Mouse (Mus musculus) hindlimb bud, embryonic 11.5 days (tissue): ENCODE measurements around the gene Ccdc88b.

ENCODE experiments used
- DNase-seq: peaks from one replicate; pipeline ENCODE4 v3.0.0-alpha.2; 2012; ENCODE audit warnings: low read depth, low spot score; ENCODE audit errors: extremely low spot score

The Ccdc88b gene

DNA sequence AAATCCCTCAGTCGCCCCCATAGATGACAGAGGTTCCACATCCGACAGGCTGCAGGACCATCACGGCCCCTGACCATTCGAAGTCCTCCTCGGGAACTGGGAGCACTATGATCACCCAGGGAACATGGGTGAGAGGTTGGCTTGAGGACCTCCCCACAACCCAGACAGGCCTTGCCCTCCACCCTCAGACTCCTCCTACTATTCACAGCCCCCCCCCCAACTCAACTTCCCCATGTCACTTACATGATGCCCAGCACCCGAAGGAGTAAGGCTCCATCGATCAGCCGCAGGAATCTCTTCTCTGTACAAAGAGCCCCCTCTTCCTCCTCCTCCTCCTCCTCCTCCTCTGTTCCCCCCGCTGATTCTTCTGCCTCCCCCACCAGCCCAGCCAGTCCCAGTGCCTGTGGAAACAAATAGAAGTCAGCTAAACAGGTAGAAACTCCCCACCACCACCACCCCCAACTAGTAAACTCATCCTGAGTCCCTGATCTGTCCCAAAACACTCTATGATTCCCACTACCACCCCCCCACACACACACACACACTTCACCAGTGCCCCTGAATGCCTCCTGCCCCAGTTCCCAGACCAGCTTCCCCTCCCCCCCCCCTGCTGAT lies 513 bp downstream of the Ccdc88b start:
- DNase-seq, result no peak

GRCm38 (mm10) chr19:6857003-6857360 lies 1.0 kb downstream of the Ccdc88b start:
- DNase-seq, result no peak

DNA sequence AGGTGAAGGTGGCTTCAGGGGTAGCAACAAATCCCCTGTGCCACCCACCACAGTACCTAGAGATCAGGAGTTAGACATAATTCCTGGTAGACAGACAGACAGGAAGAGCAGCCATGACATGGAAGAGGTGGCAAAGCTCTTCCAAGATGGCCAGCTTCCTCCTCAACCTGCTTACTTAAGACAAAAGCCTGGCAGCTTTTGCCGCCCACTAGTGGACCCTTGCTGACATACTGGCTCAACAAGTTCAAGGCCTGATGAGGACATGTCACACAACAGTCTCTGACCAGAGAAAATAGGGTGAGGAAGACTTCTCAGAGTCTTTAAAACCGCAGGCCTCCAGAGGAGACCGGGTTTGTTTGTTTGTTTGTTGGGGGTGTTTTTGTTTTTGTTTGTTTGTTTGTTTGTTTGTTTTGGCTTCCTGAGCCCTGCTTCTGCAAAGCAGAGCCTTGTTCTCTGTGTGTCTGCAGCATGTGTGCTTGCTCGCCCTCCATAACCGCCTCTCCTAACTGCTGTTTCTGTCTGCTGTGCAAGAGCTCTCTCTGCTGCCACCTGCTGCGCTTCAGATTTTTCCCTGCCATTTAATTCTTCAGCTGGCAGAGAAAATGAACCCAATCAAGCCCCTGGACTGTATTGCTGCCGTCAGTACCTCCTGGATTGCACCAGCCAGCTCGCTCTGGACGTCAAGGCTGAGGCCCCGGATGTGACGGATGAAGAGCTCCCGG lies 1.6 kb downstream of the Ccdc88b start:
- no peak for DNase-seq

DNA sequence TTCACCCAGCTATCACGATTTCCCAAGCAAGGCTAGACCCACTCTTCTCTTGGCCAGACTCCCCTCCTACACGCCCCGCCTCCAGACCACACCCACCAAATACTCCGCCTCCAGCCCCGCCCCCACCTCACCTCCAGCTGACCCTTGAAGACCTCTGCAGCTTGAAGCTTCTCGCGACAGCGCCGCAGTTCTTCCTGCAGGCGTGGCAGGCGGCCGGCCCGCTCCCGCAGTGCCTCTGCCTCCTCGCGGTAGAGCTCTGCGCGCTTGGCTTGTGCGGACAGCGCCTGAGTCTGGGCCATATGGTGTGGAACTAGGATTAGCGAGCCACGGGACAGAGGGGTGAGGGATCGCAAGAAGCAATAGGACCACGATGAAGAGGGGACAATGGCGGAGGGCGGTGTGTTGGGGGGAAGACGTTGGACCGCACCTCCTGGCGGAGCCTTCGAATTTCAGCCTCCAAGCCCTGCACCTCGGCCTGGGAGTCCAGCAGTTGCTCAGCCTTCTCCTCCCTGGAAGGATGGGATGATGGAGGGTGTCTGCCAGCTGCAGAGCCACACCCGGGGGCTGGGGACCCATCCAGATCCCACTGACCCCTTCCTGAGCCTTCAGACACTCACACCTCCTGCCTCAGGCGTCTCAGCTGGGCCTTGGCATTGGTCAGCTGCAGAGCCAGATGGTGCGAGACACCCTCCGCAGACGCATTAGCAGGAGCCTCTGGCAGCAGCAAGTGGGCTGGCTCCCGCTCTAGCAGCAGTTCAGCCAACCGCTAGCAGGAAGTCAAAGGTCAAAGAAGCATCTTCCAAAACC lies 2.6 kb downstream of the Ccdc88b start:
- DNase-seq, result no peak

DNA sequence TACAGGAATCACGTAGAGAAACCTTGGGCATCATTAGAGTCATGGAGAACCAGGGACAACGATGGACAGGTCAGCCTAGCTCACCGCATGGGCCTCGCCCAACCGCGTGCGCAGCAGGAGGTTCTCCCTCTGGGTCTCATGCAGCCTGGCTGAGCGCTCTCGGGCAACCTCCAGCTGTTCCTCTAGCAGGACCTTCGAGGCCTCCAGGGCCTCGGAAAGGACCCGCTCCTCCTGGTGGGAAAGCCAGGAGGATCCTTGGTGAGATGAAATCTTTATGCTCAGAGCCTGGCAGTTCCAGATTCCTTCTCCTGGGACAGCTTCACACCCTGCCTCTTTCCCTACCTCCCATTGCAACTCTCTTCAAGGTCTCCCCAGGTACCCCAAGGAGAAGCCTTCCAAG lies 3.4 kb downstream of the Ccdc88b start:
- DNase-seq, result no peak

GRCm38 (mm10) chr19:6853903-6854302 lies 4.1 kb downstream of the Ccdc88b start:
- no peak for DNase-seq

DNA sequence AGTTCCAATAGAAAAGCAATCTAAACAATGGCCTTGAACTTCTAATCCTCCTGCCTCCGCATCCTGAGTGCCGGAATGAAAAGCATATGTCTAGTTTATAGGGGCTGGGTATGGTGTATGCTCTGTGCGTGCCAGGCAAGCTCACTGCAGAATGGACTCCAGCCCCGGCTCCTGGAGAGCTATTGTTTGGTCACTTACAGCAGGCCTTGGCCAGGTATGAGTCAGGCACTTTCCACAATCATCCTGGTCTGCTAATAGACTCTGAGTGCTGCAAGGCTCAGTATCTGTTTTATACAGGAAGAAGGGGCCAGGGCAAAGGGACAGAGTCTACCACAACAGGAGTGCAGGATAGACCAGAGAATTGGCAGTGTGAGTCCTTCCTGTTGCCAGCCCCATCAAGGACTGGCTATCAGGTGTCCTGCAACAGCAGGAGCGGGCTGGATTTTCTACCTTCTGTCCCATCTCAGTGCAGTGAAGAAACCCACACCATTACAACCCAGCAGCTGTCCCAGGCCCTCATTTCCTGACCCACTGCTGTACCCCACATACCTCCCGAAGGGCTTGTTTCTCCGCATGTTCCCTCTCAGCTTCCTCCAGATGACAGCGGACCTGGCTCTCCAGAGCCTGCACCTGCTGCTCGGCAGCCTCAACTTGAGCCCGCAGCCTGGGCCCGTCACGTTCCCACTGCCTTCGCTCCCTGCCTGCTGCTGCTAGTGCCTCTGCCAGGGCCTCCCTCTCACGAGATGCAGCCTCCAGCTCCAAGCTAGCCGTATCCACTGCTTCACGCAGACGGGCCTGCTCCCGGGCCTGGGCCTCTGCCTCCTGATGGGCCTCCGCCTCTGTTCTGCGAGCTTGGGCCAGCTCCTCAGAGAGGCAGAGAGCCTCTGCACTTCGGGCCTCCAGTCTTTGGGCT lies 5.4 kb downstream of the Ccdc88b start:
- DNase-seq, result no peak

DNA sequence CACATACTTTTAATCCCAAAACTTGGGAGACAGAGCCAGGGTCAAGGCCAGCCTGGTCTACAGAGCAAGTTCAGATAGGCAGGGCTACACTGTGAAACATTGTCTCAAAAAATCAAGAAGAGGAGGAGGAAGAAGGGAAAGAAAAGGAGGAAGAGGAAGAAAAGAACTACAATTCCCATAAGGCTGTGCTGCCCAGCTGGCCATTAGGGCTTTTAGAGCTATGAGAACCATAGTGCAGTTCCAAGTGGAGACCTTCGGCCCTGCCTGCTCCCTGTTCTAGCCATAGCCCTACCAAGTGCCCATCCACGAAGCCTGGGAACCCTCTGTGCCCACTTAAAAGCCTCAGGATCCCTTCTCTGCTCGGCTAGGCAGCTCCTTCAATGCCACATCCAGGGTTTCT lies 6.5 kb downstream of the Ccdc88b start:
- no peak for DNase-seq

- no peak for DNase-seq
Observed at GRCm38 (mm10) chr19:6849506-6850068, 8.4 kb downstream of the Ccdc88b start.

DNA sequence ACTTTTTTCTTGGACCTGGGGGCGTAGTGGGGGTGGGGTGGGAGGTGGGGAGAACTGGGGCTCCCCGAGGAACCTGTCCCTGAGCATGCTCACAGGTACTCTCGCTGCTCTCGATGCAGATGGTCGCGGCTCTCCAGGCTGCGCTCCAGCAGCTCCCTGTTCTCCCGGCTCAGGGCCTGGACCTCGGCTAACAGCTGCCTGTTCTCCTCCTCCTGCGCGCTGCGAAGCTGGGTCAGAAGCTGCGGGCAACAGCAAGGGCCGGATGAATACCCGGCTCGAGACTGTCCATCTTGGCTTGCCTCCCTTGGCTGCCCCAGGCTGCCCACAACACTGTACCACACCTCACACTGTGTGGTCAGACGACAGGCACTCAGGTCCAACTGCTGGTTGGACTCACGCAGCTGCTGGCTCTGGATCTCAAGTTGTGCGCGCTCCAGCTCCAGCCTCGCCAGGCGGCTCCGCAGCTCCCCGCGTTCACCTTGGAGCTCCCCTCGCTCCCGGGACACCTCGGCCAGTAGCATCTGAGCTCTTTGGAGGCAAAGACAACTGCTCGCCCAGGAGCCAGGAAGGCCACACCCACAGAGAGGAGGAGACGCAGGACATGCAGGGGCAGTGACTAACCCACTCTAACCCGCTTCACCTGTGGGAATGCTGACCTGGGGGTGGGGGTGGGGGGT lies 10.0 kb downstream of the Ccdc88b start:
- DNase-seq, result no peak

DNA sequence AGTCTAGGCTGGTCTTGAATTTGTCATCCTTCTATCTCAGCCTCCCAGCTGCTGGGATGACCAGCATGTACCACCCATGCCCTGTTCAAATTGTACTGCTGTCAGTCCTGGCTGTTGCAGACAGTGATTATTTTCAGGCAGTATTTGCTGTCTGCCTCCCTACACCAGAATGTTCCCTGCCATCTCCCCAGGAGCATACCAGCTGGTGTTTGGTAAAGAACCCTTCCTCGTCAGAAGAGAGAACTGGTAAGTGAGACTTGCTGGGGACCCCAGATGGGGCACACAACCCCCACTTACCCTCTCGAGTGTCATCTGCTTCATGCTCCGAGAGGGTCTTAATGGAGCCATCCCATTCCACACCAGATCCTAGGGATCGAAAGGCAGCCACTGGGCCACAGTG lies 12.0 kb downstream of the Ccdc88b start:
- DNase-seq, result no peak

GRCm38 (mm10) chr19:6842353-6842752 lies 15.7 kb downstream of the Ccdc88b start:
- DNase-seq, result no peak

DNA sequence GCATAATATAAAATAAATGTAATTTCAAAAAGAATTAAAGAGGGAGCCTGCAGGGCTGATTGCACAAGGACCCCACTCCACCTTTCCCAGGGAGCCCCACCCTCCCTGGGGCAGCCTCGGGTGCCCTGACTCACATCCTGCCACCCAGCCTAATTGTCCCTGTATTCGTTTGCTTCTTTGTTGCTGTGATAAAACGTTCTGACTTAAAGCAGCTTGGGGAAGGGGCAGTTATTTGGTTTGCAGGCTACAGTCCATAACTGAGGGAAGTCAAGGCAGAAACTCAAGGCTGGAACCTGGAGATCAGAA lies 16.8 kb downstream of the Ccdc88b start:
- no peak for DNase-seq

- no peak for DNase-seq
Observed at GRCm38 (mm10) chr19:6840475-6841291, 17.3 kb downstream of the Ccdc88b start, which contains the start of gene Rps6ka4. Gene Rps6ka4, minus strand, starts transcription at chr19:6840636.

GRCm38 (mm10) chr19:6839615-6840474 lies 18.2 kb downstream of the Ccdc88b start:
- DNase-seq, result no peak

DNA sequence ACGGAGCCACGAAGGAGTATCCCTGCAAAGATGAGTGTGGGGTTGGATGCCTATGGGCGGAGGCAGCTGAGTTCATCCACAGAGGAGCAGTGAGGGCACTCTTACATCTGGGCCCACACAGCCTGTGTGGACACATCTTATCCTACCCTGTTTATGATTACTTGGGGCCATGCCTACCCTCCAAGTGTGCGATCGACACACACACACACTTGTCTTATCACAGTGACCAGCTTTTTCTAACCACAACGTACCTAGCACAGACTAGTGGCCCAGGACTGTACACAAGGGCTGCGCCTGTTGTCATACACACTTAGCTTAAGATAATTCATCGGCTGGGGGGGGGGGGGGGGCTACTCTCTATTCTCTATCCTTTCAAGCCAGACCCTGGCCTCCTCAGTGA lies 25.6 kb downstream of the Ccdc88b start:
- DNase-seq, result no peak

- no peak for DNase-seq
Observed at GRCm38 (mm10) chr19:6831331-6831730, 26.7 kb downstream of the Ccdc88b start.

DNA sequence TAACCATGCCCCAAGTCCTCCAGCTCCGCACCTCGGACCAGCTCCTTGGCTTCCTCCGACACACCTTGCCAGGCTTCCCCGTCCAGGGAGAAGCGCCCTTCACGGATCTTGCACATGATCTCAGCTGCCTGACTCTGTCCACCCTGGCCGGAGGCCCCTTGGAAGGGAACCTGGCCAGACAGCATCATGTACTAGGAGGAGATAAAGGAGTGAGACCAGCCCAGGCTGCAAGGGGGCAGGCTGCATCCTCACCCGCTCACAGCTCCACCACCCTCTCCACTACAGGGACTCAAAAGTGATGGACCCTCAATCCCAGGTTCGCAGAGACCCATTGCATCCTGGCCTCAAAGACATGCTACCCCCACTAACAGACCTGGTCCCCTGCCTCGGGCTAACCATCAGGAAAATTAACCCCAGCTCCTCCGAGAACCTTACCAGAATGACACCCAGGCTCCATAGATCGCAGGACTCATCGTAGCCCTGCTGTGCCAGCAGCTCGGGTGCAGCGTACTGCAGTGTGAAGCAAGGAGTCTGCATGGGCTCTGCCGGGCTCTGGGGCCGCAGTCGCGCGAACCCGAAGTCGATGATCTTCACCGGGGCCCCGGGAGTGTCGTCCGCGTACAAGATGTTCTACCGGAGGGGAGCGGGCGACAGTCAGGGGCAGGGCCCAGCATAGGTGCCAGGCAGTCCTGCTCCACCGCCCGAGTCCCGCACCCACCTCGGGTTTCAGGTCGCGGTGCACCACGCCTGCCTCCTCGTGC lies 27.3 kb downstream of the Ccdc88b start:
- DNase-seq, result no peak
